Mouse (Mus musculus) liver, embryonic 16.5 days (tissue): Measurements from ENCODE around the gene Il27. TPM values are rescaled to one million over a fixed set of nuclear protein-coding genes. Genes with fewer than 3 reads are reported as not detected.

Experiments used
- ATAC-seq: fragments of 200-750 bp; cut with Nextera tagmentation; 2 replicates; pipeline ENCODE4 v1.8.0; 2017; ENCODE audit warnings: low read depth, mild to moderate bottlenecking, moderate number of reproducible peaks, moderate library complexity
- H3K27ac ChIP-seq: fragments of 300-500 bp; sonication (generic); 2 replicates; pipeline ENCODE4 v1.5.1; 2014; ENCODE audit warnings: mild to moderate bottlenecking, low read length
- H3K27me3 ChIP-seq: fragments of 300-500 bp; sonication (generic); 2 replicates; pipeline ENCODE4 v1.6.1; 2014; ENCODE audit warnings: low read depth, low read length, mixed read lengths; ENCODE audit not compliant: control insufficient read depth, insufficient read depth
- H3K36me3 ChIP-seq: fragments of 300-500 bp; sonication (generic); 2 replicates; pipeline ENCODE4 v1.6.1; 2014; ENCODE audit warnings: mild to moderate bottlenecking; ENCODE audit not compliant: control insufficient read depth, insufficient read depth
- H3K4me1 ChIP-seq: fragments of 300-500 bp; sonication (generic); 2 replicates; pipeline ENCODE4 v1.6.1; 2014; ENCODE audit warnings: low read depth, low read length, mixed read lengths; ENCODE audit not compliant: control insufficient read depth
- H3K4me2 ChIP-seq: fragments of 300-500 bp; sonication (generic); 2 replicates; pipeline ENCODE4 v1.6.1; 2014; ENCODE audit warnings: low read depth, low read length, mixed read lengths
- H3K4me3 ChIP-seq: fragments of 300-500 bp; sonication (generic); 2 replicates; pipeline ENCODE4 v1.5.1; 2014; ENCODE audit warnings: low read depth, mild to moderate bottlenecking, low read length
- H3K9ac ChIP-seq: fragments of 300-500 bp; sonication (generic); 2 replicates; pipeline ENCODE4 v1.6.1; 2014; ENCODE audit warnings: low read depth, low read length
- H3K9me3 ChIP-seq: fragments of 300-500 bp; sonication (generic); replicated peaks from 2 replicates; pipeline ENCODE4 v1.6.1; 2016; ENCODE audit warnings: low read length; ENCODE audit not compliant: control insufficient read depth
- WGBS: fragments of 180-500 bp; shearing (Covaris S2); extraction: QIAGEN DNeasy Blood & Tissue Kit; methylation state at CpG from one replicate; pipeline ENCODE4 v1.1.7; 2014; ENCODE audit not compliant: insufficient replicate concordance; 5-methylcytosine and 5-hydroxymethylcytosine counted together
- polyA plus RNA-seq: library from polyadenylated mRNA; unstranded; fragments of >200 nt; fragmentation: Nextera tagmentation; extraction: Ambion mirVana; gene quantifications from 2 replicates; pipeline ENCODE4 v1.2.1, GENCODE M21; 2015

Gene Il27
- polyA plus RNA-seq, 1 experiment from 2014 or later = 0.27 TPM

DNA sequence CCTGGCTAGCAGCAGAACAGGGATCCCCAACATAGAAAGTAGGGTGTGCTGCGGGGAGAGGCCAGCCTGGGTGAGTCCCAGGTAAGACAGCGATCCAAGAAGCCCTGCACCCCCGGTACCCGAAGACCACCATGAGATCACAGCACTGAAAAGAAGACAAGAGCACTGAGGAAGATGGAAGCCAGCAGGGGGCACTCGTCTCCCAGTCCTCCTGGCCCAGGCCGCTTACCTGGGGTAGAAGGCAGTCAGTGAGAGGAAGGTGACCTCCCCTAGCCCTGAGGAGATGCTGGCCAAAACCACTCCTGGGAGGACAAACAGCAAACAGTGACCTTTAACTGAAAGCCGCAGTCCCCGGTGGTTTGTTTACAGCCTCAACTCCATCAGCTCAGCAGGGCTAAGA lies 15.6 kb downstream of the Il27 start:
- no peak overlapping the region for H3K4me3 ChIP-seq

DNA sequence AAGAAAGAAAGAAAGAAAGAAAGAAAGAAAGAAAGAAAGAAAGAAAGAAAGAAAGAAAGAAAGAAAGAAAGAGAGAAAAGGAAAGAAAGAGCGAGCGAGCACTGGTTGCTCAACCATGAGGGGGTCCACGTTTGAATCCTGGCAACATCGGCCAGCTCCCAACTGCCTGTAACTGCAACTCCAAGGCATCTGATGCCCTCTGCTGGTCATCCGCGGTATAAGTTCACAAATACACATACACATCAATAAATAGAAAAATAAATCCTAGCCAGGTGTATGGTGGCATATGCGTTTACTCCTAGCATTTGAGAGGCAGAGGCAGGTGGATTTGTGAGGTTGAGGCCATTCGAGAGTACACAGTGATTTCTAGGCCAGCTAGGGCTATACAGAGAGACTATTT lies 17.8 kb downstream of the Il27 start:
- ATAC-seq = no peak
- H3K36me3 ChIP-seq = no peaks in the 10 kb centered on the region
- no peaks in the 10 kb centered on the region for H3K9me3 ChIP-seq
- H3K27ac ChIP-seq = no peak overlapping the region
- no peak overlapping the region for H3K4me3 ChIP-seq
- H3K4me2 ChIP-seq = no peak overlapping the region
- H3K27me3 ChIP-seq = no peaks in the 10 kb centered on the region
- WGBS = 41% methylated on average over 8 of the region's 8 CpGs
- no peak overlapping the region for H3K9ac ChIP-seq
- no peaks in the 10 kb centered on the region for H3K4me1 ChIP-seq

More for the DNA sequence above, 15.6 kb downstream of the Il27 start:
- no peak for ATAC-seq
- no peaks in the 10 kb centered on the region for H3K27me3 ChIP-seq
- H3K9me3 ChIP-seq = no peaks in the 10 kb centered on the region
- no peak overlapping the region for H3K9ac ChIP-seq
- H3K4me1 ChIP-seq = peaks cover 5% of the 10 kb centered on the region; the same call in 1 of the 2 replicates
- no peak overlapping the region for H3K27ac ChIP-seq
- no peak overlapping the region for H3K4me2 ChIP-seq
- no peaks in the 10 kb centered on the region for H3K36me3 ChIP-seq
- WGBS = 54% methylated on average over 8 of the region's 8 CpGs

DNA sequence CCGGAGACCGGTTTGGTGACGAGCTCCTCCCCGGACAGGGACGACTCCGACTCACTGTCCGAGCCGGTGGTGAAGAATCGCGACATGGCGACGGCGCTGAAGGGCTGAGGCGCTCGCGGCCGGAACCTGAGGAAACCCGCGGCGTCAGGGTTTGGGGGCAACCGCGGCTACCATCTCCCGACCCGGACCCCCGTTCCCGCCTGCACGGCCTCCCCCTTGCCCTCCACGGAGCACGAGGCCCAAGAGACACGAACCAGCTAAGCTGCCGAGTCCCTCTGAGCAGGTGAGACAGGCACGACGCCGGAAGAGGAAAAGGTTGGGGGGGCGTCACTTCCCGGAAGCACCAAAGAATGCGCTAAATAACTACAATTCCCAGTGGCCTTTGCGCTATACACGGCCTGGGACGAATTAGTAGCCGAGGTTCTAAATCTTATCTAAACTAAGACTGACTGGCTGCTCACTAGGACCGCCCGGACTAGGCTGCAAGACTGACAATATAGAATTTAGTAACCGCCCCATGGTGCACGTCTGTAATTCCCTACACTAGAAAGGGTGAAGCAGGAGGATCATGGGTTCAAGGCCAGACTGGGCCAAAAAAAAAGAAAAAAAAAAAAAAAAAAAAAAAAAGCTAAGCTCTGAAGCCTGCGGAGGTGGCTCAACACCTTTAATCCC lies 28.5 kb downstream of the Il27 start, which contains the start of gene Eif3c:
Gene Eif3c, minus strand, starts transcription at position 318 of the 672 bp plus-strand sequence.
- 1% methylated on average over 46 of the region's 46 CpGs for WGBS
- peak within 1 kb of the TSS; percentile 93 for H3K4me3 ChIP-seq
- ATAC-seq = peak; percentile 97

DNA sequence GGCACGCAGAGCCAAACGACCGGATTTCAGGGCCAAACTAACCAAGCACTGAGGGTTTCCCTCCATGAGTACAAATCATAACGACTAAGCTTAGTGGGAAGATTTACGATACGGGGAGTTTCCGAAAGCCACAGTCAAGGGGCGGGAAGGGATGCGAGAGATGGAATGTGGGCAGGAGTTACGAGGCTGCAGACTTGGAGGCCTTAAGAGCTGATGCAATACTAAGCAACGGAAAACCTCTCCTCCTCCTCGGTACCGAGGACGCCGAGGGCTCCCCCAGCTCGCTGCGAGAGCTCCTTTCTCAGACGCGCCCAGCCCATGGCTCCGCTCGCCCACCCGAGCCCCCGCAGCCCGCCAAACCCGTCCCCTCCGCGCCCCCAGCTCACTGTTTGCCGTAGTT lies 29.0 kb downstream of the Il27 start:
- Histone ChIP-seq H3K4me1 (peaks cover 7% of the 10 kb centered on the region), H3K4me3 (peak overlapping the region; percentile 93), H3K9me3 (no peaks in the 10 kb centered on the region), H3K9ac (peak overlapping the region; percentile 88), H3K36me3 (peaks cover 29% of the 10 kb centered on the region), H3K27me3 (no peaks in the 10 kb centered on the region), H3K4me2 (peak overlapping the region; percentile 60), H3K27ac (peak overlapping the region; percentile 82)
- WGBS = 1% methylated on average over 28 of the region's 28 CpGs
- ATAC-seq = peak; percentile 49

More for the DNA sequence above, 28.5 kb downstream of the Il27 start, which contains the start of gene Eif3c:
- Histone ChIP-seq H3K4me1 (peaks cover 7% of the 10 kb centered on the region), H3K27me3 (no peaks in the 10 kb centered on the region), H3K4me2 (peak within 1 kb of the TSS; percentile 60), H3K9me3 (no peaks in the 10 kb centered on the region), H3K27ac (peak within 1 kb of the TSS; percentile 82), H3K36me3 (peaks cover 24% of the 10 kb centered on the region), H3K9ac (peak within 1 kb of the TSS; percentile 88)

DNA sequence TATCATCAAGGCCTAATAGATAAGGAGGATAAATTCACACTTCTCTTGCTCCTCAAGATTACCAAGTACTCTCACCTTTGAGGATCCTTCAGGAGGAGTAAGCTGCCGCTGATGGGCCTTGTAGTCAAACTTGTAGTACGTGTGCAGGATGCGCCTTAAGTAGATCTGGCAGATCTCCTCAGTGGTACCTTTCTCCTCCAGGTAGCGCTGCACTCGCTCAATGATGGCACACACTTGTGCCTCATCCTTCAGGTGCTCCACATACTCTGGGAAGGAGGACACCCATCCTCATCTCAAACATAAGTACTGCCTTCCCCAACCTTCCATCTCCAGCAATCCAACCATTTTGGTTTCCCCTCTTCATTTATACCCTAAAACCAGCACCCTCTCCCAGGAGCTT lies 38.1 kb downstream of the Il27 start:
- WGBS = 86% methylated on average over 5 of the region's 5 CpGs
- Histone ChIP-seq H3K27ac (no peak overlapping the region), H3K36me3 (peaks cover 84% of the 10 kb centered on the region), H3K9ac (no peak overlapping the region), H3K9me3 (no peaks in the 10 kb centered on the region), H3K27me3 (no peaks in the 10 kb centered on the region), H3K4me2 (no peak overlapping the region), H3K4me3 (no peak overlapping the region), H3K4me1 (no peaks in the 10 kb centered on the region)
- ATAC-seq = no peak

DNA sequence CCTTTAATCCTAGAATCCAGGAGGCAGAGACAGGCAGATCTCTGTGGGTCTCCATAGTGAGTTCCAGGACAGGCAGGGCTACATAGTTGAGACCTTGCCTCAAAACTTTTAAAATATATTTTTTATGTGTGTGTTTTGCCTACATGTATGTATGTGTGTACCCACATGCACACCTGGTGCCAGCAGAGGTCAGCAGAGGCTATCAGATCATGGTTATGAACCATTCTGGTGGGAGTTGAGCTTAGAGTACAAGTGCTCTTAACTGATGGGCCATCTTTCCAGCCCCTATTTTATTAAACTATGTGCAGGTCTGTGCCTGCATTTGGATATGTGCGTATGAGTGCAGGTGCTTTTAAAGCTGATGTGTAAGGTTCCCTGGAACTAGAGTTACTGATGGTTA lies 39.9 kb downstream of the Il27 start:
- no peaks in the 10 kb centered on the region for H3K9me3 ChIP-seq
- no peak overlapping the region for H3K9ac ChIP-seq
- H3K4me2 ChIP-seq = no peak overlapping the region
- H3K4me1 ChIP-seq = no peaks in the 10 kb centered on the region
- no peaks in the 10 kb centered on the region for H3K27me3 ChIP-seq
- no peak overlapping the region for H3K27ac ChIP-seq
- H3K4me3 ChIP-seq = no peak overlapping the region
- H3K36me3 ChIP-seq = peaks cover 87% of the 10 kb centered on the region
- WGBS = 72% methylated on average over 1 of the region's 1 CpGs
- no peak for ATAC-seq

DNA sequence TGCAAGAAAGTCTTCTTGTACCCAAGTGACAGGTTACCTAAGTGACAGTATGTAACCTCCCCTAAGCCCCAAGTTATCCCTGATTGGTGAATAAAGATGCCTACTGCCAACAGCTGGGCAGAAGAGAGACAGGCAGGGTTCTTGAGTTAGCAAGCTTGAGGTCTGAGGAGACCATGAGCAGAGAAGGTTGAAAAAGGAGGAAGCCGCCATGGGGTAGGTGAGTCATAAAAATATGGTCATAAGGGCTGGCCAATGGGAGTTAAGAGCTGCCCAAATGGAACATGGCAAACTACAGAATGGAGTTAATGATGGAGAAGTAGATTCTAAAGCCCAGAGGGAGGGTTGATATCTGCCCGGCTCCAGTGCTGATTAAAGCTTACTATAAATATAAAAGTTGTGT lies 49.1 kb downstream of the Il27 start:
- Histone ChIP-seq H3K9ac (no peak overlapping the region), H3K4me2 (no peak overlapping the region), H3K36me3 (peaks cover 38% of the 10 kb centered on the region), H3K27ac (no peak overlapping the region), H3K27me3 (no peaks in the 10 kb centered on the region), H3K9me3 (no peaks in the 10 kb centered on the region), H3K4me3 (no peak overlapping the region), H3K4me1 (no peaks in the 10 kb centered on the region)
- no peak for ATAC-seq
- WGBS = 71% methylated on average over 2 of the region's 2 CpGs

DNA sequence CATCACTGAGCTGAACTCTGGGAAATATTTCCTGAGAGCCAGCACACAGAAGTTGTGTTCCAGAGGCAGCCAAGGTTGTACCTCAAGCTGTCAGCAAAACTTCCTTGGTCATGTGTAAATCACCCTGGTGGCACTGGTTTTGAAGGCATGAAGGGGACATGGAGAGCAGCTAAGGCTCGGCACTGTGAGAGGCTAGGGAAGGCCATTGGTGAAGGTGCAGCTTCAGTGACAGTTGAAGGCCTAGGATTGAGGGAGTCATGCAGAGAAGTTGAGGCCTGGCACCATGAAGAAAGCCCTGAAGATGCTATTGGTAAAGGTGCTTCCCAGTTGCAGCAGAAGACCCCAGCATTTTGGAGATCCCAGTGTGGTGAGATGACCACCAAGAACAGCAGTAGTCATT lies 53.1 kb downstream of the Il27 start:
- Histone ChIP-seq H3K36me3 (peaks cover 10% of the 10 kb centered on the region), H3K27ac (no peak overlapping the region), H3K4me1 (no peaks in the 10 kb centered on the region; the same call in 1 of the 2 replicates), H3K27me3 (peaks cover 5% of the 10 kb centered on the region), H3K4me2 (no peak overlapping the region), H3K9me3 (no peaks in the 10 kb centered on the region), H3K9ac (no peak overlapping the region), H3K4me3 (no peak overlapping the region)
- no peak for ATAC-seq
- 68% methylated on average over 1 of the region's 1 CpGs for WGBS
